Mouse (Mus musculus) MEL (cell line): ENCODE measurements around the gene Chd2. TPM values are rescaled to one million over a fixed set of nuclear protein-coding genes. Genes with fewer than 3 reads are reported as not detected.

Source experiments
- DNase-seq: peaks from one replicate; pipeline ENCODE4 v3.0.0; 2011; ENCODE audit warnings: low read depth, low spot score
- H3K27ac ChIP-seq: 2 replicates; pipeline ENCODE4 v1.5.1; 2012; ENCODE audit warnings: low read depth, mild to moderate bottlenecking, control low read depth, low read length, moderate library complexity; ENCODE audit not compliant: control insufficient read depth
- H3K27me3 ChIP-seq, 2 experiments: fragments of 150-350 bp in 1 of 2; sonication (generic) in 1 of 2; 2 replicates each; pipeline ENCODE4 v1.6.1; 2012; ENCODE audit warnings: low read length in 2 of 2, mild to moderate bottlenecking in 2 of 2, improper control_type of control experiment in 1 of 2, moderate library complexity in 1 of 2; ENCODE audit not compliant: insufficient read depth in 2 of 2, control insufficient read depth in 1 of 2
- H3K36me3 ChIP-seq, 2 experiments: 2 replicates each; pipeline ENCODE4 v1.6.1; 2012 to 2014; ENCODE audit warnings: low read length in 2 of 2, improper control_type of control experiment in 1 of 2, inconsistent platforms in 1 of 2, mild to moderate bottlenecking in 1 of 2; ENCODE audit not compliant: insufficient read depth in 2 of 2, control insufficient read depth in 1 of 2
- H3K4me1 ChIP-seq, 2 experiments: fragments of 150-350 bp in 1 of 2; sonication (generic) in 1 of 2; 2 replicates each; pipeline ENCODE4 v1.6.1; 2012; ENCODE audit warnings: low read length in 2 of 2, improper control_type of control experiment in 1 of 2, mild to moderate bottlenecking in 1 of 2; ENCODE audit not compliant: insufficient read depth in 2 of 2, control insufficient read depth in 1 of 2
- H3K4me3 ChIP-seq, 2 experiments: fragments of 150-350 bp in 1 of 2; sonication (generic) in 1 of 2; 2 replicates each; pipeline ENCODE4 v1.5.1; 2012; ENCODE audit warnings: low read depth in 2 of 2, low read length in 2 of 2, mild to moderate bottlenecking in 2 of 2, moderate library complexity in 2 of 2, control low read depth in 1 of 2, improper control_type of control experiment in 1 of 2; ENCODE audit not compliant: control insufficient read depth in 1 of 2, insufficient read depth in 1 of 2
- H3K79me2 ChIP-seq: 2 replicates; pipeline ENCODE4 v1.6.1; 2012; ENCODE audit warnings: mild to moderate bottlenecking, low read length, moderate library complexity; ENCODE audit not compliant: control insufficient read depth, poor library complexity, insufficient read depth
- H3K9ac ChIP-seq: 2 replicates; pipeline ENCODE4 v1.6.1; 2012; ENCODE audit warnings: low read depth, mild to moderate bottlenecking, control low read depth, low read length, moderate library complexity; ENCODE audit not compliant: control insufficient read depth, poor library complexity, severe bottlenecking
- H3K9me3 ChIP-seq: fragments of 150-350 bp; sonication (generic); replicated peaks from 2 replicates; pipeline ENCODE4 v1.6.1; 2012; ENCODE audit warnings: mild to moderate bottlenecking, low read length, improper control_type of control experiment, moderate library complexity; ENCODE audit not compliant: insufficient read depth
- BHLHE40 ChIP-seq: IDR thresholded peaks from 2 replicates; pipeline ENCODE4 v1.6.1; 2012; ENCODE audit warnings: low read depth, mild to moderate bottlenecking, inconsistent platforms, low read length, improper control_type of control experiment, borderline replicate concordance
- E2F4 ChIP-seq: IDR thresholded peaks from 2 replicates; pipeline ENCODE4 v1.6.1; 2011; ENCODE audit warnings: low read depth, low read length, improper control_type of control experiment, borderline replicate concordance
- ELF1 ChIP-seq: IDR thresholded peaks from 2 replicates; pipeline ENCODE4 v1.6.1; 2014; ENCODE audit warnings: low read depth, mild to moderate bottlenecking, inconsistent platforms, low read length, improper control_type of control experiment, moderate library complexity
- EP300 ChIP-seq, 2 experiments: IDR thresholded peaks; 2 replicates each; pipeline ENCODE4 v1.6.1; 2011; ENCODE audit warnings: improper control_type of control experiment in 2 of 2, low read length in 2 of 2, low read depth in 1 of 2, mild to moderate bottlenecking in 1 of 2
- ETS1 ChIP-seq: IDR thresholded peaks from 2 replicates; pipeline ENCODE4 v1.6.1; 2012; ENCODE audit warnings: low read depth, mild to moderate bottlenecking, inconsistent platforms, low read length, improper control_type of control experiment, moderate library complexity
- JUND ChIP-seq: IDR thresholded peaks from 2 replicates; pipeline ENCODE4 v1.6.1; 2011; ENCODE audit warnings: low read depth, mild to moderate bottlenecking, improper control_type of control experiment, low read length
- MAFK ChIP-seq: IDR thresholded peaks from 2 replicates; pipeline ENCODE4 v1.6.1; 2011; ENCODE audit warnings: low read depth, mild to moderate bottlenecking, low read length, improper control_type of control experiment, borderline replicate concordance
- MAZ ChIP-seq: IDR thresholded peaks from 2 replicates; pipeline ENCODE4 v1.6.1; 2012; ENCODE audit warnings: low read depth, mild to moderate bottlenecking, inconsistent platforms, low read length, improper control_type of control experiment
- MEF2A ChIP-seq: IDR thresholded peaks from 2 replicates; pipeline ENCODE4 v1.6.1; 2014; ENCODE audit warnings: low read depth, mild to moderate bottlenecking, inconsistent platforms, low read length, improper control_type of control experiment; ENCODE audit not compliant: poor library complexity, insufficient replicate concordance, severe bottlenecking; ENCODE audit errors: extremely low read depth
- NRF1 ChIP-seq: IDR thresholded peaks from 2 replicates; pipeline ENCODE4 v1.6.1; 2014; ENCODE audit warnings: low read depth, mild to moderate bottlenecking, inconsistent platforms, low read length, improper control_type of control experiment, moderate library complexity; ENCODE audit not compliant: poor library complexity, insufficient read depth, severe bottlenecking
- POLR2A ChIP-seq, 2 experiments: IDR thresholded peaks; 2 replicates each; pipeline ENCODE4 v1.6.1; 2011 to 2012; ENCODE audit warnings: low read length in 2 of 2, mild to moderate bottlenecking in 2 of 2, control low read depth in 1 of 2, improper control_type of control experiment in 1 of 2, low read depth in 1 of 2, moderate library complexity in 1 of 2; ENCODE audit not compliant: control insufficient read depth in 1 of 2, insufficient read depth in 1 of 2, poor library complexity in 1 of 2
- POLR2AphosphoS2 ChIP-seq: IDR thresholded peaks from 2 replicates; pipeline ENCODE4 v1.6.1; 2011; ENCODE audit warnings: low read length, improper control_type of control experiment
- POLR2AphosphoS5 ChIP-seq: IDR thresholded peaks from 2 replicates; pipeline ENCODE4 v1.6.1; 2012; ENCODE audit warnings: low read depth, borderline replicate concordance, mild to moderate bottlenecking, inconsistent platforms, low read length, moderate library complexity, mixed read lengths
- RAD21 ChIP-seq: IDR thresholded peaks from 2 replicates; pipeline ENCODE4 v1.6.1; 2011; ENCODE audit warnings: mild to moderate bottlenecking, low read depth, low read length, improper control_type of control experiment
- SIN3A ChIP-seq: IDR thresholded peaks from 2 replicates; pipeline ENCODE4 v1.6.1; 2012; ENCODE audit warnings: low read length, improper control_type of control experiment, inconsistent platforms
- SMC3 ChIP-seq: IDR thresholded peaks from 2 replicates; pipeline ENCODE4 v1.6.1; 2011; ENCODE audit warnings: low read depth, low read length, improper control_type of control experiment
- TAL1 ChIP-seq: IDR thresholded peaks from 2 replicates; pipeline ENCODE4 v1.6.1; 2012; ENCODE audit warnings: mild to moderate bottlenecking, inconsistent platforms, low read length, moderate library complexity, mixed read lengths
- TCF12 ChIP-seq: IDR thresholded peaks from 2 replicates; pipeline ENCODE4 v1.6.1; 2014; ENCODE audit warnings: low read depth, mild to moderate bottlenecking, inconsistent platforms, low read length, improper control_type of control experiment, moderate library complexity
- UBTF ChIP-seq: IDR thresholded peaks from 2 replicates; pipeline ENCODE4 v1.6.1; 2012; ENCODE audit warnings: low read depth, mild to moderate bottlenecking, inconsistent platforms, low read length, improper control_type of control experiment, moderate library complexity, borderline replicate concordance; ENCODE audit not compliant: insufficient read depth
- USF1 ChIP-seq: IDR thresholded peaks from 2 replicates; pipeline ENCODE4 v1.6.1; 2014; ENCODE audit warnings: low read depth, mild to moderate bottlenecking, inconsistent platforms, low read length, improper control_type of control experiment, moderate library complexity
- ZKSCAN1 ChIP-seq: IDR thresholded peaks from 2 replicates; pipeline ENCODE4 v1.6.1; 2012; ENCODE audit warnings: low read depth, mild to moderate bottlenecking, inconsistent platforms, low read length, improper control_type of control experiment, moderate library complexity
- ZMIZ1 ChIP-seq: IDR thresholded peaks from 2 replicates; pipeline ENCODE4 v1.6.1; 2012; ENCODE audit warnings: low read depth, mild to moderate bottlenecking, inconsistent platforms, low read length, improper control_type of control experiment, moderate library complexity
- ZNF384 ChIP-seq: IDR thresholded peaks from 2 replicates; pipeline ENCODE4 v1.6.1; 2012; ENCODE audit warnings: low read depth, mild to moderate bottlenecking, inconsistent platforms, low read length, improper control_type of control experiment
- polyA plus RNA-seq, 2 experiments: library from polyadenylated mRNA; stranded (reverse) in 1 of 2; unstranded in 1 of 2; fragments of >175 nt in 1 of 2; fragments of >200 nt in 1 of 2; gene quantifications; 2 replicates each; pipeline versions ENCODE4 v1.2.1 to v1.2.4; 2012; ENCODE audit warnings: low replicate concordance in 2 of 2, low read depth in 1 of 2; ENCODE audit not compliant: insufficient read length in 2 of 2, insufficient read depth in 1 of 2, missing spikeins in 1 of 2
- total RNA-seq: library from RNA; depleted of rRNA; stranded (reverse); fragments of 300-350 nt; gene quantifications from 2 replicates; pipeline ENCODE4 v1.2.3, GENCODE M21; 2012

Gene Chd2
- total and polyA plus RNA-seq, 3 experiments, result 9.9 to 275 (median 21.4) TPM

DNA sequence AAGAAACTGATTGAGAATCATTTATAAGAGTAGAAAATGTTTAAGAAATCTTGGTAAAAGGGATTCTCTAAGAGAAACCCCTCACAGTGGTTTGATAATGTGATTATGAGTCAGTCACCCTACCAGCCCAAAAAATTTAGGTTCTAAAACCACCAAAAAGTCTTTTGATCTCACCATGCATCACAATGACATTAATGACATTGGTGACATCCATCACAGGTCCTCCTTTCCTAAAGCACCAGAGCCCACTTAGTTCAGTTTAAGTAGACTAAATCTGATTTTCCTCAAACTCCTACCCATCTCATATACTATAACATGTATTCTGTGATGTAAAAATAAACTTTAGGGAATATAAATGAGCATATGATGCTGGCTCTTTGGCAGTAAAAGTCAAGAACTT is 9.7 kb upstream of the Chd2 start:
- H3K36me3 ChIP-seq, result peaks cover 54 to 71% of the 10 kb centered on the region in 2 experiments
- no peak overlapping the region for H3K27ac ChIP-seq
- no peak for TF ChIP-seq POLR2A (IDR thresholded peaks at IDR 0.05; ENCODE audit: control insufficient read depth in 1 of 2, insufficient read depth in 1 of 2, low read depth in 1 of 2, low read length in 2 of 2, poor library complexity in 1 of 2)
- TF ChIP-seq SMC3, result no peak
- no peak for TF ChIP-seq POLR2AphosphoS5
- TF ChIP-seq MAFK, result no peak
- no peak for TF ChIP-seq ZMIZ1
- no peak for TF ChIP-seq MAZ
- no peak for TF ChIP-seq NRF1
- TF ChIP-seq ELF1, result no peak
- TF ChIP-seq RAD21, result no peak
- TF ChIP-seq TCF12, result no peak
- no peak for TF ChIP-seq JUND
- TF ChIP-seq POLR2AphosphoS2, result no peak
- TF ChIP-seq ETS1, result no peak
- no peak for TF ChIP-seq TAL1
- TF ChIP-seq USF1, result no peak
- TF ChIP-seq SIN3A, result no peak
- TF ChIP-seq, all 39 proteins: peak for 0
- peaks cover 42% of the 10 kb centered on the region for H3K79me2 ChIP-seq
- H3K4me1 ChIP-seq, result peaks cover 16 to 44% of the 10 kb centered on the region in 2 experiments
- H3K9me3 ChIP-seq, result no peaks in the 10 kb centered on the region
- H3K9ac ChIP-seq, result no peak overlapping the region
- no peaks in the 10 kb centered on the region for H3K27me3 ChIP-seq
- DNase-seq, result no peak
- H3K4me3 ChIP-seq, result no peak overlapping the region

DNA sequence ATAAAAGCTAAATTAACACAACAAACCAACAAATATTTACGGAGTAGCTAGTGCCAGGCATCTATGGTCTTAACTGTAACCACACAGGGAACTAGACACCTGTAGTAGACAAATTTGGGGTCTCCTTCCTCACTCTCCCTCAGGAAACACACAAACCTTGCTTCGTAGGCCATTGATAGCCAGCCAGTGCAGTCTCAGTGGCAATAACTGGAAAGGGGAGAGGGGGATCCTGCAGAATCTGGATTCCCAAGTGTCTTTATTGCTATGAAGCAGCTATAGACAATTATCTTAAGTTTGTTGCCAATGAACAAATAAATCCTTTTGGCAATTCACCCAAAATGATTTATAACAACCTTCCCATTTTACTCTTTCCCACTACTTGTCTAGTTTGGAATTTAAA is 6.4 kb upstream of the Chd2 start:
- no peak overlapping the region; a peak in 1 of 4 replicates for H3K4me3 ChIP-seq
- H3K27ac ChIP-seq, result peak overlapping the region; percentile 80
- H3K36me3 ChIP-seq, result peaks cover 60 to 77% of the 10 kb centered on the region in 2 experiments
- H3K27me3 ChIP-seq, result no peaks in the 10 kb centered on the region
- H3K9me3 ChIP-seq, result no peaks in the 10 kb centered on the region
- H3K9ac ChIP-seq, result peak overlapping the region; percentile 54
- peaks cover 44% of the 10 kb centered on the region for H3K79me2 ChIP-seq
- H3K4me1 ChIP-seq, result peaks cover 20 to 28% of the 10 kb centered on the region in 2 experiments
- no peak for TF ChIP-seq E2F4
- TF ChIP-seq MEF2A, result no peak
- no peak for TF ChIP-seq ZKSCAN1
- TF ChIP-seq ZNF384, result no peak
- TF ChIP-seq SMC3, result no peak
- TF ChIP-seq NRF1, result no peak
- TF ChIP-seq BHLHE40, result no peak
- TF ChIP-seq TAL1, result no peak
- TF ChIP-seq UBTF, result no peak
- no peak for TF ChIP-seq EP300 (IDR thresholded peaks at IDR 0.05; ENCODE audit: low read depth in 1 of 2, low read length in 2 of 2)
- no peak for DNase-seq
